Mouse (Mus musculus) testis, adult 2 months (tissue): Measurements from ENCODE around the gene Il18bp. TPM values are rescaled to one million over a fixed set of nuclear protein-coding genes. Genes with fewer than 3 reads are reported as not detected.
"Not testable (repeated sequence)": the region's sequence is repeated elsewhere in the genome, so short reads cannot be mapped to it uniquely, and the experiment has no call there.

Experiments
- H3K27ac ChIP-seq: fragments of 200-500 bp; 2 replicates; pipeline ENCODE4 v1.5.1; 2012; ENCODE audit warnings: low read depth, low read length; ENCODE audit not compliant: control insufficient read depth, insufficient read depth
- H3K27me3 ChIP-seq: fragments of 200-500 bp; 2 replicates; pipeline ENCODE4 v1.6.1; 2012; ENCODE audit warnings: mild to moderate bottlenecking, low read length, moderate library complexity; ENCODE audit not compliant: control insufficient read depth, insufficient read depth
- H3K36me3 ChIP-seq: fragments of 200-500 bp; 2 replicates; pipeline ENCODE4 v1.6.1; 2012; ENCODE audit warnings: mild to moderate bottlenecking, low read length; ENCODE audit not compliant: control insufficient read depth, insufficient read depth
- H3K4me1 ChIP-seq: fragments of 200-500 bp; 2 replicates; pipeline ENCODE4 v1.6.1; 2012; ENCODE audit warnings: low read length; ENCODE audit not compliant: control insufficient read depth, insufficient read depth
- H3K4me3 ChIP-seq: fragments of 200-500 bp; 2 replicates; pipeline ENCODE4 v1.5.1; 2012; ENCODE audit warnings: low read depth, mild to moderate bottlenecking, low read length, moderate library complexity, mixed read lengths; ENCODE audit not compliant: control insufficient read depth
- CTCF ChIP-seq: fragments of 200-500 bp; IDR thresholded peaks from 2 replicates; pipeline ENCODE4 v1.5.1; 2012; ENCODE audit warnings: low read depth, mild to moderate bottlenecking, inconsistent platforms, low read length, moderate library complexity; ENCODE audit not compliant: control insufficient read depth, insufficient read depth, insufficient replicate concordance
- POLR2A ChIP-seq: fragments of 200-500 bp; IDR thresholded peaks from 2 replicates; pipeline ENCODE4 v1.6.1; 2012; ENCODE audit warnings: low read depth, mild to moderate bottlenecking, inconsistent platforms, low read length, moderate library complexity; ENCODE audit not compliant: control insufficient read depth
- polyA plus RNA-seq: library from polyadenylated mRNA; depleted of rRNA; stranded (reverse); fragments of >200 nt; gene quantifications from 2 replicates; pipeline ENCODE4 v1.2.3, GENCODE M21; 2012

Il18bp gene
- polyA plus RNA-seq, 1 experiment = 3.3 TPM

GRCm38 (mm10) chr7:102042314-102042713 is 23.8 kb upstream of the Il18bp start:
- no peak overlapping the region for H3K4me3 ChIP-seq
- H3K27me3 ChIP-seq = no peaks in the 10 kb centered on the region
- TF ChIP-seq POLR2A (no peak), CTCF (no peak)
- H3K4me1 ChIP-seq = no peaks in the 10 kb centered on the region
- H3K27ac ChIP-seq = no peak overlapping the region
- H3K36me3 ChIP-seq = peaks cover 2% of the 10 kb centered on the region; the same call in 1 of the 2 replicates

GRCm38 (mm10) chr7:102037318-102037717 is 18.8 kb upstream of the Il18bp start:
- Histone ChIP-seq H3K4me3 (no peak overlapping the region), H3K4me1 (no peaks in the 10 kb centered on the region), H3K27ac (no peak overlapping the region), H3K36me3 (peaks cover 2% of the 10 kb centered on the region), H3K27me3 (no peaks in the 10 kb centered on the region)
- TF ChIP-seq CTCF (no peak), POLR2A (no peak)

GRCm38 (mm10) chr7:102035534-102035933 is 17.0 kb upstream of the Il18bp start:
- Histone ChIP-seq H3K27ac (no peak overlapping the region), H3K36me3 (peaks cover 2% of the 10 kb centered on the region), H3K4me3 (no peak overlapping the region), H3K27me3 (no peaks in the 10 kb centered on the region), H3K4me1 (no peaks in the 10 kb centered on the region)
- TF ChIP-seq CTCF = no peak
- TF ChIP-seq POLR2A = no peak

- Histone ChIP-seq H3K27me3 (no peaks in the 10 kb centered on the region), H3K27ac (no peak overlapping the region), H3K36me3 (peaks cover 2% of the 10 kb centered on the region), H3K4me3 (no peak overlapping the region), H3K4me1 (no peaks in the 10 kb centered on the region)
- TF ChIP-seq CTCF = no peak
- TF ChIP-seq POLR2A = no peak
Measured at GRCm38 (mm10) chr7:102034904-102035303, 16.4 kb upstream of the Il18bp start.

GRCm38 (mm10) chr7:102025187-102026119 is 7.0 kb upstream of the Il18bp start:
- TF ChIP-seq POLR2A (no peak), CTCF (no peak)
- H3K4me3 ChIP-seq = no peak overlapping the region
- no peaks in the 10 kb centered on the region for H3K4me1 ChIP-seq
- H3K27me3 ChIP-seq = no peaks in the 10 kb centered on the region
- H3K27ac ChIP-seq = no peak overlapping the region
- H3K36me3 ChIP-seq = no peaks in the 10 kb centered on the region; the same call in 1 of the 2 replicates

- no peaks in the 10 kb centered on the region for H3K4me1 ChIP-seq
- no peak overlapping the region for H3K4me3 ChIP-seq
- H3K27me3 ChIP-seq = no peaks in the 10 kb centered on the region
- no peaks in the 10 kb centered on the region; the same call in 1 of the 2 replicates for H3K36me3 ChIP-seq
- TF ChIP-seq POLR2A = no peak
- TF ChIP-seq CTCF = no peak
- H3K27ac ChIP-seq = no peak overlapping the region
Measured at GRCm38 (mm10) chr7:102023821-102024220, 5.3 kb upstream of the Il18bp start.

GRCm38 (mm10) chr7:102020934-102021333 is 2.4 kb upstream of the Il18bp start:
- not testable (repeated sequence) for H3K36me3 ChIP-seq, H3K4me3 ChIP-seq, H3K27ac ChIP-seq, H3K4me1 ChIP-seq, H3K27me3 ChIP-seq

GRCm38 (mm10) chr7:102019362-102019761 is 872 bp upstream of the Il18bp start:
- no peaks in the 10 kb centered on the region for H3K27me3 ChIP-seq
- H3K36me3 ChIP-seq = no peaks in the 10 kb centered on the region; the same call in 1 of the 2 replicates
- no peaks in the 10 kb centered on the region for H3K4me1 ChIP-seq
- no peak overlapping the region for H3K27ac ChIP-seq
- TF ChIP-seq POLR2A = no peak
- no peak for TF ChIP-seq CTCF
- H3K4me3 ChIP-seq = no peak overlapping the region
